Mouse (Mus musculus): Measurements from ENCODE around the gene Cdc42bpb.
A peak's percentile ranks its signal among the peaks of the same experiment; 100 is the strongest.

The Cdc42bpb gene

GRCm38 (mm10) chr12:111333020-111333605, 44.4 kb downstream of the Cdc42bpb start:
- no peak for DNase-seq

DNA sequence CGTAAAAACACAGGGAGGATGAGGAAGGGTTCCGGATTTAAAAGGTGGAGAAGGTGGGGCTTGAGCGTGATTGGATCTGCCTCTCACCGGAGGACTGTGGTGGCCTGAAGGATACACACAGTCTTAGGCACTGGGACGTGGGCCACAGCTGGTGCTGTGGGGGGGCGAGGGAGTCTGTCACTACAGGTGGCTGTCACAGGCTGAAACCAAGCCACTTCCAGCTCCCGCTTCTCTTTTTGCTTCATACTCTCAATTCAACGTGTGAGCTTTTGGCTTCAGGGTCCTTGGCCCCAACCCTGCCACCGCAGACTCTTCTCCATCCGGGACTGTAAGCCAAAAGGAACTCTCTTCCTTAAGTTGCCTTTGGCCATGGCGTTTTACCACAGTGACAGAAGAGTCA, 45.1 kb downstream of the Cdc42bpb start:
- no peak for DNase-seq

DNA sequence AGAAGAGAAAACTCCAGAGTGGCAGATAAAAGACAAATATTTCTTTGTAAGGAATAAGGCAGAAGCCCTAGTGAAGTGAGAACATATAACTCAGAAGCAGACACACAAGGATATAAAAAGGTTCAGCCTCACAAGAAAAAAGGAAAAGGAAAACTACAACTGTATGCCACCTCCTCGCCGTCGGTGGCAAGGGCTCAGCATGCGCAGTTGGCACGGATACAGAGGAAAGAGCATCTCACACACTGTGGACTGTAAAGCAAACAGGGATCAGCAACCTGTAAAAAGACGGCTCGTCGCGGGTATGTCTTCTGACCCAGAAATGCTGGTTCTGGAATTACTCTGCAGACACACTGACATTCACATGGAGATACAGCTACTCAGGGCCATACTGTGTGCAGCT, 45.9 kb downstream of the Cdc42bpb start:
- no peak for DNase-seq

DNA sequence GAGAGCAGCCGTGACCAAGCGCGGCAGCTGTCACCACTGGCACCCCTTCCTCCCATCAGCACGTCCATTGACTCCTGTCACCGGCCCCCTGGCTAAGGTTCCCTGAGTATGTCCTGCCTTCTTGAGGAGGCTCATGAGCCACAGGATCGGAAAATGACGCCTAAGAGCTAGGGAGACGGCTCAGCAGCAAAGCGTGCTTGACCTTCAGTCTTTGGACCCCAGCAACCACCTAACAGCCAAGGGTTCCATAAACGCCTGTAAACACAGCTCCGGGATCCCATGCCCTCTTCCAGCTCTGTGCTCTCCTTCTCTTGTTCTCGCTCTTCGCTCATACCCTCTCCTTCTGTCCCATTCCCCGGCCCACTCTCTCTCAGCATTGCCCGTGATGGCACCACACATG, 48.2 kb downstream of the Cdc42bpb start:
- peak; percentile 66 for DNase-seq

GRCm38 (mm10) chr12:111328360-111328759, 49.2 kb downstream of the Cdc42bpb start:
- no peak for DNase-seq

GRCm38 (mm10) chr12:111325744-111326424, 51.6 kb downstream of the Cdc42bpb start:
- no peak for DNase-seq

- no peak for DNase-seq
These were observed 52.6 kb downstream of the Cdc42bpb start for GRCm38 (mm10) chr12:111324949-111325348.

GRCm38 (mm10) chr12:111324536-111324935, 53.0 kb downstream of the Cdc42bpb start:
- no peak for DNase-seq

GRCm38 (mm10) chr12:111323423-111323822, 54.1 kb downstream of the Cdc42bpb start:
- DNase-seq: no peak

DNA sequence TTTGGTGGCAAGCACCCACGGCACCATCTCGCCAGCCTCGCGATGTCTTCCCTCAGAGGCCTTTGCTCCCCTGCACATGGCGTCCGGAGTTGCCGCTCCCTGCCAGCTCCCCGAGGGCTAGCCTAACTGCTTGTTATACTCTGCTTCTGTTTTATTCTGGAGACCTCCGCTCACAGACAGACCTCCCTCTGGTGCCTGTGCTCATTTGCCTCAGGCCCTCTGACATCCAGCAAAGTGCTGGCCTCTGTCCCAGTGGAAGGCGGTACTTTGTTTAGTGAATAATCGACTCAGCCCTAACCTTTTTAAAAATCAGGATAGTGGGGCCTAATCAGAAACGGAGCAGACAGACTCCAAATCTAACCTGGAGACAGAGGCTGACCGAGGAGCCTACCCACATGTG, 55.7 kb downstream of the Cdc42bpb start:
- peak; percentile 46 for DNase-seq

GRCm38 (mm10) chr12:111320549-111320948, 57.0 kb downstream of the Cdc42bpb start:
- DNase-seq: no peak

GRCm38 (mm10) chr12:111317694-111318093, 59.8 kb downstream of the Cdc42bpb start:
- DNase-seq: no peak

DNA sequence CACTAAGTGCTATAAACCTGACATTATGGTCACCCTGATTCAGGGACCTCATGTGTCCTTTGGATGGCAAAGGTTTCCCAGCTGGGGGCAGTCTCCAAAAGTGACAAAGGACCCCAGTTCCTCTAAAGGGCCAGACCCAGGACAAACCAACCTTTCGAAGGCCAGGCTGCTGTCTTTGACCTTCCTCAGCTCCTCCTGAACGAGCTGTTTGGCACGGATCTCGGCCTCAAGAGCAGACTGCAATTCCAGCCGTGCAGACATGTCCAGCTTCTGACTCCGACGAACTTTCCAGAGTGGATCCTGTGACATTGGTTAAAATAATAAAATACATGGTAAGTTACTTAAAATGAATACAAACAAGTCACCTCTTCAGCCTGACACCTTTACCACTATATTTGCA, 63.2 kb downstream of the Cdc42bpb start:
- no peak for DNase-seq

- no peak for DNase-seq
These were observed 65.7 kb downstream of the Cdc42bpb start for GRCm38 (mm10) chr12:111311775-111312174.

DNA sequence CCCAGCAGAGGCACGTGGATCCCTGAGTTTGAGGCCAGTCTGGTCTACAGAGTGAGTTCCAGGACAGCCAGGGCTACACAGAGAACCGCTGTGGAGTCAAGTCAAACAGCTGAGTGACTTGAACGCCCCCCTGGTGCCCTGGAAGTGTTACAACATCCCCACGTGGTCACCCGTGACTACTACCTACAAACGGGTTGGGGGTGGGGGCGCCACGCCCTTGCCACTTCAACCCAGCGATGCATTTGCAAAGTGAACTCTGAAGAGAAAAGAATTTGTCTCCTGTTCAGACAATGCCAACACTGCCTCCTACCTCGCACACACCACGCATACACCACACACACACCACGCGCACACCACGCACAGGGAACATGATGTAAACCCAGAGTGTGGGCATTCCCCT, 67.6 kb downstream of the Cdc42bpb start:
- DNase-seq: no peak

DNA sequence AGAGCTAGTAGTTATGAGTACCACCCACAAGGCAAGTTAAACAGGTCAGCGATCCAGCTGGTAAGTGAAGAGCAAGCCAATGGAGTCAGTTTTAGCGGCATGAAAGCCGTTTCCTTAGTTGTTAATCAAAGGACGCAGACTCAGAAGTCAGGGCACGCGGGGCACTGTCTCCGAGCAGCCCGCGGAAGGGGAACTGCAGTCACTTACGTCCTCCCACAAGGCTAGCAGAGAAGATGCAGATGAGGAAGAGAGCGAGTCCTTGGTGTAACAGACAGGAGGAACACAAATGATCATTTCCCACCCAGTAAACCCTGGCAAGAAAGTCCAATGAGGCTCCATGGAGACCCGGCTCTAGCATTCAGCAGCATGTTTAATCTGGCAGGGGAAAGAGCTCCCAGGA, 68.3 kb downstream of the Cdc42bpb start:
- no peak for DNase-seq

GRCm38 (mm10) chr12:111306821-111307220, 70.7 kb downstream of the Cdc42bpb start:
- no peak for DNase-seq

- DNase-seq: no peak
These were observed 73.7 kb downstream of the Cdc42bpb start for GRCm38 (mm10) chr12:111303702-111304337.

GRCm38 (mm10) chr12:111302018-111302345, 75.5 kb downstream of the Cdc42bpb start:
- no peak for DNase-seq

- no peak for DNase-seq
These were observed 76.0 kb downstream of the Cdc42bpb start for GRCm38 (mm10) chr12:111301322-111302017.

GRCm38 (mm10) chr12:111293025-111293424, 84.5 kb downstream of the Cdc42bpb start:
- no peak for DNase-seq

- DNase-seq: no peak
These were observed 93.0 kb downstream of the Cdc42bpb start for GRCm38 (mm10) chr12:111284532-111284931.

- DNase-seq: no peak
These were observed 93.9 kb downstream of the Cdc42bpb start for GRCm38 (mm10) chr12:111283573-111283972.

- DNase-seq: peak; percentile 50
These were observed 101.1 kb downstream of the Cdc42bpb start for GRCm38 (mm10) chr12:111276371-111276770.
